Mouse (Mus musculus): ENCODE measurements at regions not wholly inside any gene's neighbourhood (a gene's known extent, or its start where the extent isn't known, plus 50 kb on each side); places are given as distances from the start of the nearest gene placed in this dataset.

GRCm38 (mm10) chr6:50969341-50969740, 315.1 kb upstream of the Npvf start:
- H3K4me1 ChIP-seq (ENCODE audit: control insufficient read depth in 1 of 2, insufficient read depth in 2 of 2) = peaks cover 0 to 11% of the 10 kb centered on the region in 2 experiments; a peak in 2 of 4 replicates
- H3K27me3 ChIP-seq (replicated peaks) = no peaks in the 10 kb centered on the region
- DNase-seq (ENCODE audit: extremely low read depth) = no peak
- no peaks in the 10 kb centered on the region for H3K9me3 ChIP-seq (replicated peaks; ENCODE audit: low read length)
- H3K4me3 ChIP-seq (replicated peaks in 1 of 3; ENCODE audit: low read depth in 2 of 3, low read length in 2 of 3, poor library complexity in 1 of 3) = no peak overlapping the region
- H3K9ac ChIP-seq (ENCODE audit: insufficient read depth, low read depth) = no peak overlapping the region
- H3K4me2 ChIP-seq (ENCODE audit: insufficient read depth, low read depth, poor library complexity, severe bottlenecking) = no peak overlapping the region
- in situ Hi-C loops (cut with MboI; ENCODE audit: low pct_ligation_motif_present, low pct_unique_long_range_greater_than_20kb, low sequenced_read_pairs) = no loop called here
- TF ChIP-seq JUND (conservative IDR thresholded peaks at IDR 0.05; ENCODE audit: low read depth, low read length) (no peak), ZNF384 (IDR thresholded peaks at IDR 0.05; ENCODE audit: low read depth, low read length) (no peak), POLR2AphosphoS2 (IDR thresholded peaks at IDR 0.05; ENCODE audit: low read depth, low read length) (no peak), USF2 (conservative IDR thresholded peaks at IDR 0.05; ENCODE audit: low read depth, low read length) (no peak), RAD21 (IDR thresholded peaks at IDR 0.05; ENCODE audit: low read depth, low read length) (no peak), KAT2A (IDR thresholded peaks at IDR 0.05; ENCODE audit: insufficient replicate concordance, low read length) (no peak), MAZ (IDR thresholded peaks at IDR 0.05; ENCODE audit: low read depth, low read length) (no peak), NRF1 (IDR thresholded peaks at IDR 0.05; ENCODE audit: low read depth, low read length) (no peak), MAX (IDR thresholded peaks at IDR 0.05; ENCODE audit: low read length) (no peak), CHD2 (IDR thresholded peaks at IDR 0.05; ENCODE audit: low read length) (no peak), HCFC1 (IDR thresholded peaks at IDR 0.05; ENCODE audit: low read depth, low read length) (no peak), MYC (IDR thresholded peaks at IDR 0.05; ENCODE audit: low read depth, low read length) (no peak), MEF2A (IDR thresholded peaks at IDR 0.05; ENCODE audit: borderline replicate concordance, low read depth, low read length) (no peak), ZKSCAN1 (IDR thresholded peaks at IDR 0.05; ENCODE audit: borderline replicate concordance, low read depth, low read length) (no peak), MXI1 (IDR thresholded peaks at IDR 0.05; ENCODE audit: low read depth, low read length) (no peak), MAFK (IDR thresholded peaks at IDR 0.05; ENCODE audit: insufficient replicate concordance, low read length) (no peak), JUN (IDR thresholded peaks at IDR 0.05; ENCODE audit: insufficient read depth, low read depth, low read length) (no peak), ETS1 (conservative IDR thresholded peaks at IDR 0.05; ENCODE audit: low read depth, low read length) (no peak), SMC3 (IDR thresholded peaks at IDR 0.05; ENCODE audit: low read depth, low read length) (no peak)
- H3K79me2 ChIP-seq (replicated peaks; ENCODE audit: control insufficient read depth, extremely low read depth, insufficient read depth, poor library complexity, severe bottlenecking) = no peaks in the 10 kb centered on the region
- no peaks in the 10 kb centered on the region for H3K36me3 ChIP-seq (replicated peaks in 1 of 2; ENCODE audit: control insufficient read depth in 1 of 2, insufficient read depth in 1 of 2, low read length in 1 of 2)
- dilution Hi-C loops (cut with MboI; ENCODE audit: extremely low pct_ligation_motif_present, extremely low pct_unique_long_range_greater_than_20kb, low sequenced_read_pairs) = no loop called here
- H3K27ac ChIP-seq (ENCODE audit: insufficient read depth, low read depth) = no peak overlapping the region

GRCm38 (mm10) chr6:50969997-50970396, 315.8 kb upstream of the Npvf start:
- no peak for DNase-seq (ENCODE audit: extremely low read depth)
- H3K9ac ChIP-seq (ENCODE audit: insufficient read depth, low read depth) = no peak overlapping the region
- H3K27ac ChIP-seq (ENCODE audit: insufficient read depth, low read depth) = no peak overlapping the region
- H3K4me3 ChIP-seq (replicated peaks in 1 of 3; ENCODE audit: low read depth in 2 of 3, low read length in 2 of 3, poor library complexity in 1 of 3) = no peak overlapping the region
- no peaks in the 10 kb centered on the region for H3K9me3 ChIP-seq (replicated peaks; ENCODE audit: low read length)
- H3K79me2 ChIP-seq (replicated peaks; ENCODE audit: control insufficient read depth, extremely low read depth, insufficient read depth, poor library complexity, severe bottlenecking) = no peaks in the 10 kb centered on the region
- H3K27me3 ChIP-seq (replicated peaks) = no peaks in the 10 kb centered on the region
- peaks cover 0 to 11% of the 10 kb centered on the region in 2 experiments; a peak in 2 of 4 replicates for H3K4me1 ChIP-seq (ENCODE audit: control insufficient read depth in 1 of 2, insufficient read depth in 2 of 2)
- no peaks in the 10 kb centered on the region for H3K36me3 ChIP-seq (replicated peaks in 1 of 2; ENCODE audit: control insufficient read depth in 1 of 2, insufficient read depth in 1 of 2, low read length in 1 of 2)
- no peak for TF ChIP-seq IRF4 (IDR thresholded peaks at IDR 0.05; ENCODE audit: low read depth, low read length)
- TF ChIP-seq RCOR1 (conservative IDR thresholded peaks at IDR 0.05; ENCODE audit: low read depth, low read length) = no peak
- TF ChIP-seq ZMIZ1 (IDR thresholded peaks at IDR 0.05; ENCODE audit: low read depth, low read length) = no peak
- in situ Hi-C loops (cut with MboI; ENCODE audit: low pct_ligation_motif_present, low pct_unique_long_range_greater_than_20kb, low sequenced_read_pairs) = no loop called here
- no peak overlapping the region for H3K4me2 ChIP-seq (ENCODE audit: insufficient read depth, low read depth, poor library complexity, severe bottlenecking)
- dilution Hi-C loops (cut with MboI; ENCODE audit: extremely low pct_ligation_motif_present, extremely low pct_unique_long_range_greater_than_20kb, low sequenced_read_pairs) = no loop called here
